Mouse (Mus musculus) lung, postnatal 0 days (tissue): ENCODE measurements around the gene P2ry1. TPM values are rescaled to one million over a fixed set of nuclear protein-coding genes. Genes with fewer than 3 reads are reported as not detected.
A peak's percentile ranks its signal among the peaks of the same experiment; 100 is the strongest.

Experiments used
- ATAC-seq: fragments of 200-750 bp; cut with Nextera tagmentation; 2 replicates; pipeline ENCODE4 v1.8.0; 2017; ENCODE audit warnings: moderate library complexity
- DNase-seq: peaks from one replicate; pipeline ENCODE4 v3.0.0-alpha.2; 2016; ENCODE audit warnings: low spot score
- H3K27ac ChIP-seq: fragments of 300-500 bp; sonication (generic); 2 replicates; pipeline ENCODE4 v1.5.1; 2014; ENCODE audit warnings: antibody characterized with exemption, mild to moderate bottlenecking, low read length, mixed read lengths
- H3K27me3 ChIP-seq: fragments of 300-500 bp; sonication (generic); replicated peaks from 2 replicates; pipeline ENCODE4 v1.6.1; 2014; ENCODE audit warnings: low read length, mixed read lengths; ENCODE audit not compliant: insufficient read depth
- H3K36me3 ChIP-seq: fragments of 300-500 bp; sonication (generic); 2 replicates; pipeline ENCODE4 v1.6.1; 2014; ENCODE audit warnings: low read length, mixed read lengths; ENCODE audit not compliant: insufficient read depth
- H3K4me1 ChIP-seq: fragments of 300-500 bp; sonication (generic); 2 replicates; pipeline ENCODE4 v1.6.1; 2014; ENCODE audit warnings: antibody characterized with exemption, low read depth, low read length, mixed read lengths; ENCODE audit not compliant: insufficient read depth
- H3K4me2 ChIP-seq: fragments of 300-500 bp; sonication (generic); replicated peaks from 2 replicates; pipeline ENCODE4 v1.6.1; 2014; ENCODE audit warnings: low read depth, mild to moderate bottlenecking, low read length, moderate library complexity, mixed read lengths
- H3K4me3 ChIP-seq: fragments of 300-500 bp; sonication (generic); 2 replicates; pipeline ENCODE4 v1.5.1; 2014; ENCODE audit warnings: low read depth, low read length
- H3K9ac ChIP-seq: fragments of 300-500 bp; sonication (generic); replicated peaks from 2 replicates; pipeline ENCODE4 v1.6.1; 2014; ENCODE audit warnings: low read depth, mild to moderate bottlenecking
- H3K9me3 ChIP-seq: fragments of 300-500 bp; sonication (generic); 2 replicates; pipeline ENCODE4 v1.6.1; 2016; ENCODE audit warnings: low read length, mixed read lengths
- CTCF ChIP-seq: IDR thresholded peaks from 2 replicates; pipeline ENCODE4 v1.5.1; 2016; ENCODE audit warnings: antibody characterized with exemption, mild to moderate bottlenecking
- EP300 ChIP-seq: IDR thresholded peaks from 2 replicates; pipeline ENCODE4 v1.6.1; 2016; ENCODE audit warnings: antibody characterized with exemption, mild to moderate bottlenecking, control low read depth
- WGBS: fragments of 180-500 bp; shearing (Covaris S2); extraction: QIAGEN DNeasy Blood & Tissue Kit; methylation state at CpG from one replicate; pipeline ENCODE4 v1.1.7; 2014; 5-methylcytosine and 5-hydroxymethylcytosine counted together
- polyA plus RNA-seq: library from polyadenylated mRNA; unstranded; fragments of >200 nt; fragmentation: Nextera tagmentation; extraction: Ambion mirVana; gene quantifications from 2 replicates; pipeline ENCODE4 v1.2.1, GENCODE M21; 2015

The P2ry1 gene
- polyA plus RNA-seq, 1 experiment from 2014 or later, result 3.0 TPM

- Histone ChIP-seq H3K4me2 (no peak overlapping the region), H3K4me1 (no peaks in the 10 kb centered on the region), H3K4me3 (no peak overlapping the region), H3K36me3 (no peaks in the 10 kb centered on the region), H3K27ac (no peak overlapping the region), H3K9me3 (no peaks in the 10 kb centered on the region), H3K9ac (no peak overlapping the region), H3K27me3 (no peaks in the 10 kb centered on the region)
- ATAC-seq (no peak), DNase-seq (no peak)
- TF ChIP-seq CTCF, result no peak
- no peak for TF ChIP-seq EP300
- WGBS, result 72% methylated on average over 3 of the region's 3 CpGs
Observed at GRCm38 (mm10) chr3:60982109-60982508, 20.5 kb upstream of the P2ry1 start.

- Histone ChIP-seq H3K4me3 (no peak overlapping the region), H3K9ac (no peak overlapping the region), H3K4me1 (no peaks in the 10 kb centered on the region), H3K27me3 (no peaks in the 10 kb centered on the region), H3K9me3 (no peaks in the 10 kb centered on the region), H3K4me2 (no peak overlapping the region), H3K27ac (no peak overlapping the region), H3K36me3 (no peaks in the 10 kb centered on the region)
- no peak for TF ChIP-seq EP300
- TF ChIP-seq CTCF, result no peak
- DNase-seq (no peak), ATAC-seq (no peak)
- 77% methylated on average over 3 of the region's 3 CpGs for WGBS
Observed at GRCm38 (mm10) chr3:60998064-60998463, 4.5 kb upstream of the P2ry1 start.

DNA sequence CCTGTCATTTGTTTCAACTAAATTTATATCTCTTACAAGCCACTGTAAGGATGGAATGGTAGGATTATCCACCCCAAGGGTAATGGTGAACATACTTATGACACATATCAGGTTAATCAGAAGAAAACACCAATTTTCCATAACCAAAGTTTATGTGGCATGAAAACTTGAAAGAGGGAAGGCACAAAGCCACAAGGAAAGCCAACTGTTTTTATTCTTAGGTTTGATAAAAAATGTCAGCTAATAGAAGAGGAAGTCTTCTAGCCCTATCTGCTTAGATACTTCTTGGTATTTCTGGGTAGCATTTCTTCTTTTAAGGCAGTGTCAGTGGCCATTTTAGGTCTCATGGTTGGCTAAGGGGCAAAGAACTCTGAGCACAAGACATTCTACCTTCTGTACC is 2.9 kb upstream of the P2ry1 start:
- no peak for ATAC-seq
- H3K4me2 ChIP-seq, result no peak overlapping the region
- H3K27me3 ChIP-seq, result peaks cover 5% of the 10 kb centered on the region; the same call in 1 of the 2 replicates
- H3K36me3 ChIP-seq, result no peaks in the 10 kb centered on the region
- TF ChIP-seq CTCF (no peak), EP300 (no peak)
- H3K9ac ChIP-seq, result no peak overlapping the region
- no peak overlapping the region for H3K27ac ChIP-seq
- H3K9me3 ChIP-seq, result no peaks in the 10 kb centered on the region
- no peaks in the 10 kb centered on the region for H3K4me1 ChIP-seq
- DNase-seq, result no peak
- no peak overlapping the region for H3K4me3 ChIP-seq

DNA sequence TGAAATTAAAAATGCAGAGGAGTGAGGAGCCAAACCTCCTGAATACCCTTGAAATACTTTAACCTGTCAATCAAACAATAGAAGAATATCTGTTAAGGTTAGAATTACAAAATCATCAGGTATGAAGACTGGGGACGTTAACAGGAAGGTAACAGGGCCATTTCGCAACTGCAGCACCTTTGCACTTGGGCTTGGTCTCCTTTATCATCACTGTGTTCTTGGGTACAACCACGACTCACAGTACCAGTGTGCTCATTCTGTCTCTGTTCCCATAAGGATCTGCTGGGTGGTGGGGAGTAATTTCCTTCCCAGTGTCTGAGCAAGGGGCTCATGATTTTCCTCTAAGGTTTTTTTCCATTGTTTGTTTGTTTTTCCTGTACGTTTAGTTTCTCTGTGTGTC is 1.8 kb upstream of the P2ry1 start:
- Histone ChIP-seq H3K36me3 (no peaks in the 10 kb centered on the region), H3K9me3 (no peaks in the 10 kb centered on the region), H3K27me3 (peaks cover 5% of the 10 kb centered on the region; the same call in 1 of the 2 replicates), H3K4me2 (no peak overlapping the region), H3K27ac (no peak overlapping the region), H3K4me1 (no peaks in the 10 kb centered on the region), H3K4me3 (no peak overlapping the region), H3K9ac (no peak overlapping the region)
- TF ChIP-seq EP300, result no peak
- no peak for TF ChIP-seq CTCF
- DNase-seq (no peak), ATAC-seq (no peak)
- WGBS, result 56% methylated on average over 4 of the region's 4 CpGs

GRCm38 (mm10) chr3:61001852-61002586 is 576 bp upstream of the P2ry1 start:
- peak; percentile 29 for ATAC-seq
- WGBS, result 4% methylated on average over 20 of the region's 20 CpGs
- Histone ChIP-seq H3K27ac (no peak overlapping the region), H3K9me3 (no peaks in the 10 kb centered on the region), H3K36me3 (no peaks in the 10 kb centered on the region), H3K27me3 (peaks cover 5% of the 10 kb centered on the region; the same call in 1 of the 2 replicates), H3K4me2 (peak overlapping the region; percentile 99), H3K4me1 (no peaks in the 10 kb centered on the region), H3K9ac (peak overlapping the region; percentile 19; the same call in 1 of the 2 replicates), H3K4me3 (peak overlapping the region; percentile 67)
- TF ChIP-seq CTCF, result no peak
- TF ChIP-seq EP300, result no peak
- DNase-seq, result no peak

DNA sequence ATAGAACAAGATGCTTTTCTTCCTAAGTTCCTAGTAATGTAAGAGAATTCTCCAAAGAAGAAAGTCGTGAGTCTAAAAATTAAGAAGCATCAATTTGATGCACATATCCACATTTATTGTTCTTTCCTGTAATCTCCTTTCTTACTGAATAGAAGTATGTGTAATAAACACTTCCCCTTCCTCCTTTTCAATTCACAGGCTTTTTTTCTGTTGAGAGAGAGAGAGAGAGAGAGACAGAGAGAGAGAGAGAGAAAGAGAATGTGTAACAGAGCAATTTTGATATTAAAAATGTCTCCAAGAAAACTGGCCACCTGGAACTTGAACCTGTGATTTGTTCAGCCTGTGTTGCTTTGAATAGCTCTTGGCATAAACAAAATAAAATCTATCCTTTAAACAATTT is 2.0 kb downstream of the P2ry1 start:
- ATAC-seq (no peak), DNase-seq (no peak)
- peaks cover 5% of the 10 kb centered on the region; the same call in 1 of the 2 replicates for H3K27me3 ChIP-seq
- H3K9me3 ChIP-seq, result no peaks in the 10 kb centered on the region
- H3K27ac ChIP-seq, result no peak overlapping the region
- no peak for TF ChIP-seq EP300
- TF ChIP-seq CTCF, result no peak
- no peaks in the 10 kb centered on the region for H3K36me3 ChIP-seq
- H3K9ac ChIP-seq, result no peak overlapping the region
- no peaks in the 10 kb centered on the region for H3K4me1 ChIP-seq
- no peak overlapping the region for H3K4me3 ChIP-seq
- no peak overlapping the region for H3K4me2 ChIP-seq
- 79% methylated on average over 1 of the region's 1 CpGs for WGBS
